Mouse (Mus musculus) midbrain, embryonic 13.5 days (tissue): ENCODE data around the gene Sec1. TPM values are rescaled to one million over a fixed set of nuclear protein-coding genes. Genes with fewer than 3 reads are reported as not detected.
"Not testable (repeated sequence)": the region's sequence is repeated elsewhere in the genome, so short reads cannot be mapped to it uniquely, and the experiment has no call there.

Experiments used
- ATAC-seq: fragments of 200-750 bp; cut with Nextera tagmentation; 2 replicates; pipeline ENCODE4 v1.8.0; 2017; ENCODE audit warnings: mild to moderate bottlenecking, moderate TSS enrichment, moderate library complexity
- H3K27ac ChIP-seq: fragments of 300-500 bp; sonication (generic); 2 replicates; pipeline ENCODE4 v1.5.1; 2015; ENCODE audit warnings: inconsistent platforms, mild to moderate bottlenecking, moderate library complexity
- H3K27me3 ChIP-seq: fragments of 300-500 bp; sonication (generic); 2 replicates; pipeline ENCODE4 v1.6.1; 2015; ENCODE audit warnings: mild to moderate bottlenecking, inconsistent platforms
- H3K36me3 ChIP-seq: fragments of 300-500 bp; sonication (generic); 2 replicates; pipeline ENCODE4 v1.6.1; 2015; ENCODE audit warnings: mild to moderate bottlenecking, inconsistent platforms
- H3K4me1 ChIP-seq: fragments of 300-500 bp; sonication (generic); replicated peaks from 2 replicates; pipeline ENCODE4 v1.6.1; 2015; ENCODE audit warnings: inconsistent platforms
- H3K4me2 ChIP-seq: fragments of 300-500 bp; sonication (generic); replicated peaks from 2 replicates; pipeline ENCODE4 v1.6.1; 2015; ENCODE audit warnings: moderate library complexity, mild to moderate bottlenecking, inconsistent platforms
- H3K4me3 ChIP-seq: fragments of 300-500 bp; sonication (generic); replicated peaks from 2 replicates; pipeline ENCODE4 v1.5.1; 2015; ENCODE audit warnings: mild to moderate bottlenecking, inconsistent platforms
- H3K9ac ChIP-seq: fragments of 300-500 bp; sonication (generic); replicated peaks from 2 replicates; pipeline ENCODE4 v1.6.1; 2015; ENCODE audit warnings: mild to moderate bottlenecking, inconsistent platforms
- H3K9me3 ChIP-seq: fragments of 300-500 bp; sonication (generic); 2 replicates; pipeline ENCODE4 v1.6.1; 2016; ENCODE audit warnings: mild to moderate bottlenecking, inconsistent platforms
- WGBS: fragments of 180-500 bp; shearing (Covaris S2); methylation state at CpG from one replicate; pipeline ENCODE4 v1.1.7; 2015; 5-methylcytosine and 5-hydroxymethylcytosine counted together
- polyA plus RNA-seq: library from polyadenylated mRNA; unstranded; fragments of >200 nt; fragmentation: Nextera tagmentation; extraction: Ambion mirVana; gene quantifications from 2 replicates; pipeline ENCODE4 v1.2.1, GENCODE M21; 2015

Sec1 gene
- polyA plus RNA-seq, 1 experiment from 2014 or later: 0.31 TPM

DNA sequence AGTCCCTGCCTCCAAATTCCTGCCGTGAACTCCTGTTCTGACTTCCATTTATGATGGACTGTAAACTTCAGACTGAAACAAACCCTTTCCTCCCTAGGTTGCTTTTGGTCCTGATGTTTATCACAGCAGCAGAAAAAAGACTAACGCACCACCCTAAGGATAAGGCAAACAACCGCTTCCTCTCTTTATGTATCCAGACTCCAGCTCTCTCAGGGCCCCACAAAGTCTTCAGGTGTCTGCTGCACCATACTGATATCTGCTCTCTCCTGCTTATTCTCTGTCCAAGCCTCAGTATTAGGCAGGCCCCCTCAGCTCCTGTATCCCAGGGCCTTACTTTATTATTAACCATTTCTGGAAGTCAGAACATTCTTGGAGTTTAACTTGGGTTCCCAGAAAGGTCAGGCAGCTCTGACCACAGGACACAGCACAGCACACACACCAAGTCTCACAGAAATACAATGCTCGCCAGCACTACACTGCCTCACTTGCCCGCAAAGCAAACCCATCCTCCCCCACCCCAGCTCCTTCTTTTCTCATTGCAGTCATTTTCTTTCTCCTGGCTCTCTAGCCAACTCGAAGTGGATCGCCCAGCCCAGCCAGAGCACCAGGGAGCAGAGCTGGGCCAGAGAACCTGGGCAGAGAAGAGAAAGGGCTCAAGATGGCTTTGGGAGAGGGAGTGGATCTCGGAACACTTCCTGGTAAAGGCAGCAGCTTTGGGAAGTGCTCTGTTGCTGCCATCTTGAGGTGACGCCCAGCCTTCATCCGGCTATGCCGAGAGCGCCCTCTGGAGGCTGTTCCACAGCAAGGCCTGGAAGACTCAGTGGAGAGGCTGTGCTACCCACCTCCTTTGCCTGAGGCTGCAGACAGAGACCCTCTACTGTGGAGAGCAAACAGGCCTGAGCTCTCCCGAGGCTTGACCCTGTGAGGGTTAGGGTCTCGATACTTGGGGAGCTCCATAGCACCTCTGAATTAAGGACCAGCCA, 11.8 kb downstream of the Sec1 start:
- no peaks in the 10 kb centered on the region for H3K36me3 ChIP-seq
- ATAC-seq: peak; percentile 83
- no peaks in the 10 kb centered on the region for H3K27me3 ChIP-seq
- H3K27ac ChIP-seq: peak overlapping the region; percentile 74
- peak overlapping the region; percentile 43 for H3K4me2 ChIP-seq
- peaks cover 11% of the 10 kb centered on the region for H3K4me1 ChIP-seq
- 0 out of 2 replicates have a peak overlapping the region, but pooled peaks have one; percentile 46 for H3K9ac ChIP-seq
- H3K9me3 ChIP-seq: no peaks in the 10 kb centered on the region
- peak overlapping the region; percentile 11; the same call in 1 of the 2 replicates for H3K4me3 ChIP-seq
- WGBS: 29% methylated on average over 14 of the region's 14 CpGs

GRCm38 (mm10) chr7:45681046-45681736, 13.0 kb downstream of the Sec1 start:
- Histone ChIP-seq H3K36me3 (no peaks in the 10 kb centered on the region), H3K27ac (no peak overlapping the region), H3K9ac (no peak overlapping the region), H3K9me3 (no peaks in the 10 kb centered on the region), H3K4me3 (no peak overlapping the region), H3K4me1 (peaks cover 11% of the 10 kb centered on the region), H3K27me3 (no peaks in the 10 kb centered on the region), H3K4me2 (no peak overlapping the region)
- no peak for ATAC-seq
- 86% methylated on average over 8 of the region's 8 CpGs for WGBS

- Histone ChIP-seq H3K4me3 (no peak overlapping the region), H3K4me1 (peaks cover 11% of the 10 kb centered on the region), H3K36me3 (no peaks in the 10 kb centered on the region), H3K27me3 (no peaks in the 10 kb centered on the region), H3K9ac (no peak overlapping the region), H3K27ac (no peak overlapping the region), H3K9me3 (no peaks in the 10 kb centered on the region), H3K4me2 (no peak overlapping the region)
- WGBS: 49% methylated on average over 14 of the region's 14 CpGs
- no peak for ATAC-seq
These were observed 14.1 kb downstream of the Sec1 start for GRCm38 (mm10) chr7:45679966-45680621.

DNA sequence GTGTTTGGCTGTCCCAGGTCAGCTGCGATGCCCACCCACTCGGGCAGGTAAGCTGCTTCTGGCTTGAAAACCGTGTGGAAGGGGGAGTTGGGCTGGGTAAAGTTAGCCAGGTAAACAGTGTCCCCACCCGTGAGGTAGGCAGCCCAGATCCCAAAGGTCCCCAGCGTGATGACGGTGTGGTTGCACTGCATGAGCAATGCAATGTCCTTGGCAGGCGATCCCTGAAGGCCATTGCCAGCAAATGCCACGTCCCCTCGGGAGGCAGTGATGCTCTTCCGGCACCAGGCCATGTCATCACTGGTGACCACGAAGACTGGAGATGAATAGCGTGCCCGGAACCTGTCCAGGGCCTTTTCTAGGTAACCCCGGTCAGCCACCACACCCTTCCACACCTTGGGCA, 15.7 kb downstream of the Sec1 start:
- Histone ChIP-seq H3K4me3 (no peak overlapping the region), H3K4me1 (peaks cover 11% of the 10 kb centered on the region), H3K9me3 (no peaks in the 10 kb centered on the region), H3K27me3 (no peaks in the 10 kb centered on the region), H3K36me3 (no peaks in the 10 kb centered on the region), H3K27ac (no peak overlapping the region), H3K4me2 (no peak overlapping the region), H3K9ac (no peak overlapping the region)
- no peak for ATAC-seq
- 94% methylated on average over 14 of the region's 14 CpGs for WGBS

- no peak overlapping the region for H3K4me2 ChIP-seq
- no peak overlapping the region for H3K27ac ChIP-seq
- H3K9me3 ChIP-seq: no peaks in the 10 kb centered on the region
- no peaks in the 10 kb centered on the region for H3K27me3 ChIP-seq
- no peak overlapping the region for H3K9ac ChIP-seq
- 82% methylated on average over 7 of the region's 7 CpGs for WGBS
- no peak overlapping the region for H3K4me3 ChIP-seq
- H3K36me3 ChIP-seq: no peaks in the 10 kb centered on the region
- peaks cover 7% of the 10 kb centered on the region; the same call in 1 of the 2 replicates for H3K4me1 ChIP-seq
- ATAC-seq: no peak
These were observed 16.4 kb downstream of the Sec1 start for GRCm38 (mm10) chr7:45677627-45678295.

GRCm38 (mm10) chr7:45668921-45669320, 25.3 kb downstream of the Sec1 start:
- no peak overlapping the region for H3K4me2 ChIP-seq
- no peak overlapping the region for H3K9ac ChIP-seq
- no peaks in the 10 kb centered on the region for H3K27me3 ChIP-seq
- no peak overlapping the region for H3K27ac ChIP-seq
- ATAC-seq: no peak
- H3K36me3 ChIP-seq: no peaks in the 10 kb centered on the region
- no peaks in the 10 kb centered on the region for H3K4me1 ChIP-seq
- no peak overlapping the region for H3K4me3 ChIP-seq
- 94% methylated on average over 9 of the region's 9 CpGs for WGBS
- H3K9me3 ChIP-seq: no peaks in the 10 kb centered on the region

- no peaks in the 10 kb centered on the region for H3K4me1 ChIP-seq
- no peak overlapping the region for H3K27ac ChIP-seq
- no peak overlapping the region for H3K9ac ChIP-seq
- no peak overlapping the region for H3K4me2 ChIP-seq
- H3K9me3 ChIP-seq: no peaks in the 10 kb centered on the region
- WGBS: 75% methylated on average over 14 of the region's 14 CpGs
- no peaks in the 10 kb centered on the region for H3K36me3 ChIP-seq
- H3K4me3 ChIP-seq: no peak overlapping the region
- no peak for ATAC-seq
- H3K27me3 ChIP-seq: no peaks in the 10 kb centered on the region
These were observed 26.4 kb downstream of the Sec1 start for GRCm38 (mm10) chr7:45667761-45668160.

DNA sequence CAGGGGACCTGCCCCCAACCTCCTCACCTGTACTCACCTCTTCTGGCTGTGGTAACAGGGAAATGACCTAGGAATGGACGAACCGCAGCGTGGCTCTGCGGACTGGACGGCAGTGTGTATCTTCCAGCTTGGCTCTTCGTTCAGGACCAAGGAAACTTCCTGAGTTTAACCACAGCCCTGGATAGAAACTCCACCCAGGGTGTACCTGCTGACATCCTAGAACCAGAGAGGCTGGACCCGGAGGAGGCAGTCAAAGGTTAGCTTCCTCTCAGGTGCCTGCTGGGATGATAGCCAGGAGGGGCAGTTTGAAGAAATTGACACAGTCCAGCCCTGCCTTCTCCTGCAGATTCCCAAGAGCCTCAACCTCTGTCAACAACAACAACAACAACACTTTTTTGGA, 28.0 kb downstream of the Sec1 start, which contains the start of gene Fut2:
Gene Fut2 (minus strand): TSS at position 234 of the 400 bp plus-strand sequence.
- H3K4me2 ChIP-seq: no peak within 1 kb of the TSS
- H3K36me3 ChIP-seq: no peaks in the 10 kb centered on the region
- H3K4me3 ChIP-seq: no peak within 1 kb of the TSS
- no peaks in the 10 kb centered on the region for H3K9me3 ChIP-seq
- no peaks in the 10 kb centered on the region for H3K4me1 ChIP-seq
- ATAC-seq: no peak
- no peak within 1 kb of the TSS for H3K9ac ChIP-seq
- 86% methylated on average over 7 of the region's 7 CpGs for WGBS
- H3K27ac ChIP-seq: no peak within 1 kb of the TSS
- no peaks in the 10 kb centered on the region for H3K27me3 ChIP-seq

GRCm38 (mm10) chr7:45665303-45666138, 28.7 kb downstream of the Sec1 start:
- Histone ChIP-seq H3K27ac (no peak overlapping the region), H3K4me2 (no peak overlapping the region), H3K27me3 (no peaks in the 10 kb centered on the region), H3K36me3 (no peaks in the 10 kb centered on the region), H3K9ac (no peak overlapping the region), H3K4me3 (no peak overlapping the region), H3K9me3 (no peaks in the 10 kb centered on the region), H3K4me1 (no peaks in the 10 kb centered on the region)
- no peak for ATAC-seq
- 57% methylated on average over 13 of the region's 13 CpGs for WGBS

DNA sequence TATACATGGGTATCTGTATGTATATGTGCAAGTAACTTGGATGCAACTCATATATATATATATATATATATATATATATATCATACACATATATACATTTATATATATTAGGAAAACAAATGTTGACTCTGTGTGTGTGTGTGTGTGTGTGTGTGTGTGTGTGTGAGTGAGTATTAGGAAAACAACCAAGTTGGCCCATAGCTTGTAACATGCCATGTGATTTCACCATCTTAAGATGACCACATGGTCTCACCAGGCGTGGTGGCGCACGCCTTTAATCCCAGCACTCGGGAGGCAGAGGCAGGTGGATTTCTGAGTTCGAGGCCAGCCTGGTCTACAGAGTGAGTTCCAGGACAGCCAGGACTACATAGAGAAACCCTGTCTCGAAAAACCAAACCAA, 32.5 kb downstream of the Sec1 start:
- H3K4me2 ChIP-seq, H3K4me1 ChIP-seq, H3K9ac ChIP-seq, H3K4me3 ChIP-seq, H3K27ac ChIP-seq, H3K27me3 ChIP-seq, H3K36me3 ChIP-seq, ATAC-seq, H3K9me3 ChIP-seq: not testable (repeated sequence)
- 88% methylated on average over 6 of the region's 6 CpGs for WGBS
